Mouse (Mus musculus): Measurements from ENCODE around the gene Cyb561. TPM values are rescaled to one million over a fixed set of nuclear protein-coding genes. Genes with fewer than 3 reads are reported as not detected.

Gene Cyb561
- total RNA-seq (2021) = 100 to 1,000 TPM; 168 to 204 TPM
- long read RNA-seq, experiment 1, transcript Cyb561-201 (6 exons, 2,741 nt) = major isoform, 44 of 431 reads
- long read RNA-seq, experiment 1, partial matches to known transcripts = 22 of 431 reads
- long read RNA-seq, experiment 1, other reads (novel, unspliced or antisense) = 364 of 431 reads
- long read RNA-seq, experiment 2, transcript Cyb561-203 (2 exons, 505 nt) = minor isoform, 7 of 767 reads
- long read RNA-seq, experiment 2, transcript Cyb561-201 (6 exons, 2,741 nt) = major isoform, 127 of 767 reads
- long read RNA-seq, experiment 2, transcript Cyb561-206 (6 exons, 1,130 nt) = minor isoform, 9 of 767 reads
- long read RNA-seq, experiment 2, partial matches to known transcripts = 34 of 767 reads
- long read RNA-seq, experiment 2, other reads (novel, unspliced or antisense) = 590 of 767 reads

DNA sequence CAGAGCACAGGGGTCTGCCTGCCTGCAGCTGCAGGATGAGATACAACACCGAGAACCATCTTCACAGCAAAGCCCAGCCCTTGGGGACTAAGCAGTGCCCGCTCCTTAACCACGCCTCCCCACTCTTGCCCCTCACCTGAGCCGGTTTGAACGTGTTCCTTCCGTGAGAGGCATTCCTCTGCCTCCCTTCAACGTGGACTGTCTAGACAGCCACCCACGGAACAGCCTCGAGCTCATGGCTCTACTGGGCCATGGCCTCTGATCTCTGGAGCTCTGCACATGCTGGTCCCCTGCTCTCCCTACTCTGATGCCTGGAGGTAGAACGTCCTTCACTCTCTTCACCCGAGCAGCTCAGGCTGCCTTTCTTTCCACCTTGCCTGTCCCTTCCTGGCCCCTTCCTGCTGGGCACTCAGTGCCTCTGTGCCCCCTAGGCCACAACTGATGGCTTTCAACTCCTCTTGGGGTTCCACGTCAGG is at the start of gene Cyb561:
TSS of gene Cyb561 (minus strand) at position 426 of the 476 bp plus-strand sequence.
- DNase-seq (ENCODE audit: low spot score in 2 of 2) = no peak

DNA sequence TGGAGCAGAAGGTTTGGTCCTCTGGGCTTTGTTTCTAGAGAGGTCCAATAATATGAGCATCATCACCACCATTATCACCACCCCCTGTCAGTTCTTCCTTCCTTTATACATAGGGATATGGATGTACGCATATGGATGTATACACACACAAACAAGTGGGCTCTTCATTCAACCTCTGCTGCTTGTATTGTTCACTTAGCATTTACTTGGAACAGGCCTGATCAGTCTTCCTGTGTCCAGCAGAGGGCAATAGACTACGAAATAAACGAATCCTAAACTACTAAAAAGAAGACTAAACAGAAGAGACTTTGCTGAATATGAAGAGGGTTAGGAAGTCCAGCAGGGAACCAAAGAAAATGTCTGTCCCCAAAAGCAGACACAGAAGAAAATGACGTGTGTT is 48.6 kb upstream of the Cyb561 start:
- DNase-seq (ENCODE audit: low spot score in 2 of 2) = no peak

DNA sequence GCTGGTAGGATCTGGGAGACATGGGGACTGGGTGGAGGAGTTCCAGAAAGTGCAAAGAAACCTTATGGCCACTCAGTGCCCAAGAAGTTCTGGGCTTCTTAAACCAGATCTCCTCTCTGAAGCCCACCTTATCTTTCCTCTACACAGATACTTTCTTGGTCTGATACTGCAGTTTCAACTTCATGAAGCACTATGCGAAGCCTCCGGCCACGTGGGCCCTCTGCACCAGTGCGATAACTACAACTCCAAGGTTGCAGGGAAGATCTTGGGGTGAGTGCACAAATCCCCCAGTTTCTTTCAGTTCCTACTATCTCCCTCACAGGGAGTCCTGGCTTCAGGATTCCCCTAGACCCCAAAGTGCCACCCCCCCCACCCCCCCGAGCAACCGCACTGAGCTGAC is 46.9 kb upstream of the Cyb561 start:
- DNase-seq (ENCODE audit: low spot score in 2 of 2) = no peak

DNA sequence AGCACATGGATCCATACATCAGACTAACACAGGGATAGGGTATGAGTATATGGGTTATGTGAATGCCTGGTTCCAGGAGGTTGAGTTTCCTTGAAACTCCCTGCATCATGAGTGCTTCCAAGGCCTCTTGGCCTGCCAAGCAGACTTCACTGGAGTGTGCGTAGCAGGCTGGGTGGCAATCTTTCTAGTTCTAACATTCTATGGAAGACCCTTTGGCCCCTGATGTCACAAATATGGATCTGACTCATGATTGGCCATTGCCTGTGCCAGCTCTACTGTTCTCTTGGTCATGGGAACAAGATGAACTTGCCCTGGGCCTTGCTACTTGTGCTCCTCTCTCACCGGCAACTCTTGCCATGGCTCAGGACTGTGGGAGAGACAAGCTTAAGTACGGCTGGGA is 41.2 kb upstream of the Cyb561 start, which contains the start of gene Ace3:
TSS of gene Ace3 (plus strand) at position 301 of the 400 bp plus-strand sequence.
- no peak for DNase-seq (ENCODE audit: low spot score in 2 of 2)

DNA sequence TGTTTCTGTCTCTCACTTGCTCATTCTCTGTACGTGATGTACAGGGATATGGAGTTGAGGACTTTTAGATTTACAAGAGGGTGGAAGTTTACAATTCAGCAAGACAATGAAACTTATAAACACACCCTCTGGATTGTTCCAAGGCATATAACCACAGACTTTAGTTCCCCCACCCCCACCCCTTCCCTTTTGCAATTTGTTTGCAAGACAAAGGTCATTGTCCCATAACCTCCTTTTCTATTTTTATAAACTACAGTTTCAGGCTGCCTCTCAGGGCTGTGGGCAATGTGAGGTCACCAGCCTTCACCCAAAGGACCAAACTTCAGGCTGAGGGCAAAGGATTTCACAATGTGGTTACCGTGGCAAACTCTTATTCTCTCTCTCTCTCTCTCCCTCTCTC is 37.1 kb upstream of the Cyb561 start:
- DNase-seq (ENCODE audit: low spot score in 2 of 2) = no peak

DNA sequence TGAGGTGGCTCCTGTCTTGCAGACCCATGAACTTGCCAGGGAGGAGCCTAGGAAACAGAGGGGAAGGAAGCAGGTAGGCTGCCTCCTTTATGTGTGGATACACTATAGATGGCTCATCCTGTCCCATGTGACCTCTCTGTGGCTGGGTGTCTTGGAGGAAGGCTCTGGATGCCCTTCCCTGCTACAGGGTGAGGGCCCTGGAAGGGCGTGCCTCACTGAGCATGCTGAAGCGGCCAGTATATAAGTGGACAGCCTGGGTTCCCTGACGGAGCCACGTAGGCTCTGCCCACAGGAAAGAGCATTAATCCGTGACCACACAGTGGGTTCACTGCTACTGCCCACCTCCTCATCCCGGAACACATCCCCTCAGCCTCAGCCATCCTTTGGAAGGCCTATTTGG is 36.3 kb upstream of the Cyb561 start:
- no peak for DNase-seq (ENCODE audit: low spot score in 2 of 2)

DNA sequence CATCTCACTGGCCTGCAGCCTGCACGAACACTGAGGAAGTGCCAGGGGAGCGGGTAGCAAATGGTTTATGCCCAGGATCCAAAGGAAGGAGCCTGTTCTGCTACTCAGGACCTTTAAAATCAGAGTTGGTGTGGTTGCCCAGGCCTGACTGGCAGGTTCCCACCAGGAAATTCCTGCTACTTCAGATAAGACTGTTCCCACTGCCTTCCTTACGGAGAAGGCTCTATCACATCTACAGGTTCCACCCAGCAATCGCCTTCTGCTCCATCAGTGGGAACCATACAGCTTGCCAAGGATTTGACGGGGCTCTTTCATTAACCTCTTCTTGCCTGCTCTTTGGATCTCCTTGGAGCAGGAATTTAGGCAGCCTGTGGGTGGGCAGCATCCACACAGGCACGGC is 34.3 kb upstream of the Cyb561 start:
- no peak for DNase-seq (ENCODE audit: low spot score in 2 of 2)

DNA sequence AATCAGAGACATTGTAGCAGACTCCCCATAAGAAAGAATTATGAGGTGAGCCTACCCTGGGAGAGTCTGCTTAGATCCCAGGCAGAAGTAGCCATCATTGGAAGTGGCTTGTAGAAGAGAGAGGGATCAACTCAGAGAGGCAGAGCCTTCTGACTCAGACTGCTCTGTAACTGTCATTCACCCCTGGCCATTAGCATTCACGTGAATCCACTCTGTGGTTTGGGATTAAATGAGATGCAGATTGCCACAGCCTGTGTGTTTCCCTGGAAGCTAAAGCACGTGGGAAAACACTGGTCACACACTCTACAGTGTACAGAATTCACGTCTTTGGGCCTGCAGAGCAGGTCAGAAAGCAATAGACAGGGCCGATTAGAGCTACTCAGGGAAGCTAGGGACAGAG is 31.3 kb upstream of the Cyb561 start:
- DNase-seq (ENCODE audit: low spot score in 2 of 2) = no peak

DNA sequence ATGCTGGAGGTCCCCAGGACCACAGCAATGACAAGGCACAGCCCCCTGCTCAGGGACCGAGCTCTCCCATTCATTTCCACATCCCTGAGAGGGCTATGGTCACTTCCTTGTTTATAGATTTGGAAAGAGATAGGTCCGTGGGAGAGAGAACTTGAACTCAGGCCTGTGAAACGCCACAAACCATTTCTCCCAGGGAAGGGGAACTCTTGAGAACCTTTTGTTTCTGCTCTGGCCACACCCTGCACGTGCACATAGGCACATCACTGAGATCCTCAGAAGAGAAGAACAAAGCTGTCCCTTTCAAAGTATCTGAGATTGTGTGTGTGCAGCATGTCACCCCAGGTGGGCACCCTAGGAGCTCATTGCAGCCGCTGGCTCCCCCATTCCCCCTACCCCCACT is 25.5 kb upstream of the Cyb561 start:
- no peak for DNase-seq (ENCODE audit: low spot score in 2 of 2)

DNA sequence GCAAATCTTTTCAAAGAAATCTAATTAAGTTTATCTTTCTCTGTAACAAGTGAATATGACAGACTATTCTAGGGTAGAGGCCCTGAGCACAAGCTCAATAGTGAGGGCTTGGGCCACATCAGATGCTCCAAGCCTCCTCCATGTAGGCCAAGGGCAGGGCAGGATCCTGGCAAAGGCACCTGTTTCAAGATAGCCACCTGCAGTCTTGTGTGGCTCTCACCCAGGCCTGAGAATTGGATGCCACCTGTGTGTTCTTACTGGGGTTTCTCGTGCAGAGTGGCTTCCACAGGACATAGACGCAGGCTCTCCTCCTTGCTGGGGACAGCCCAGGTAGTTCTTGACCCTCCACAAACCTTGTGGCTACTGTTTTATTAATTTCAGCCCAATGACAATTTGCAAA is 25.1 kb upstream of the Cyb561 start:
- no peak for DNase-seq (ENCODE audit: low spot score in 2 of 2)

DNA sequence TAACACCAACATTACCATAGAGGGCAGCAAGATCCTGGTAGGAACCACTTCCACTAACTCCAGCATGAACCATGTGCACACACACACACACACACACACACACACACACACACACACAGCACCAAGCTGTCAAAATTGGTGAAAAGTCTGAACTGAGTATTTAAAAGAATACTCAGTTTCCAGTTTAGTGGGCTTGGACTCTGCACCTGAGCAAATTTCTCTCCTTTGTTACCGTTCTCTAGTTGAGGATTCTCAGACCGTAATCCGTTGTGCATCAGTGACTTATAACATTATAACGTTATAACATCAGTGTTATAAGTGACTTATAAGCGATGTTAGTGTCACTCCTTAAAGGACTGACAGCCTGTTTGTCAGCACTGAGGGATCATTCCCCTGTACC is 22.5 kb upstream of the Cyb561 start:
- DNase-seq (ENCODE audit: low spot score in 2 of 2) = no peak

DNA sequence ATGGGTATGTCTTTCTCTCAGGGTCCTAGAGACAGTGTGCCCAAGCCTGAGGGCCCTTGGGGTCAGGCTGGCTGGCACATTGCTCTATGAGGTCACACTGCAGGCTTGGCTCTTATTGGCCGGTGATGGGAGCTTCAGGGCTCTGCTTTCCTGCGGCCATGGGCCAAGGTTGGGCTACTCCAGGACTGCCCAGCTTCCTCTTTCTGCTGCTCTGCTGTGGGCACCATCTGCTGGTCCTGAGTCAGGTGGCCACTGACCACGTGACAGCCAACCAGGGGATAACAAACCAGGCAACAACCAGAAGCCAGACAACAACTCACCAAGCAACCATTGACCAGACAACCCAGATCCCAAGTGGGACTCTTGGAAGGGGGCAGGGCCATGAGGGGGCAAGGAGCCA is 21.9 kb upstream of the Cyb561 start:
- DNase-seq (ENCODE audit: low spot score in 2 of 2) = no peak

DNA sequence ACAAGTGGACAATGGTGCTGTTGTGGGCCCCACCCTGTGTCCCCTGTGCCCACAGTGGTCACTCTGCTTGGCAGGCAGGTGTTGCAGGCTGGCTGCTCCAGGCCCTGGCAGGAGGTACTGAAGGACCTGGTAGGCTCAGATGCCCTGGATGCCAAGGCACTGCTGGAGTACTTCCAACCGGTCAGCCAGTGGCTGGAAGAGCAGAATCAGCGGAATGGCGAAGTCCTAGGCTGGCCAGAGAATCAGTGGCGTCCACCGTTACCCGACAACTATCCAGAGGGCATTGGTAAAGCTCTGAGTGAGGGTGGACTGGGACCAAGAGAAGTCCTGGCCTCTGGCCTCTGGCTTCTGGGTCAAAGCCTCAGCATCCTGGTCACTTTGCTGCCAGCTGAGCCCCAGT is 21.5 kb upstream of the Cyb561 start:
- DNase-seq (ENCODE audit: low spot score in 2 of 2) = no peak

DNA sequence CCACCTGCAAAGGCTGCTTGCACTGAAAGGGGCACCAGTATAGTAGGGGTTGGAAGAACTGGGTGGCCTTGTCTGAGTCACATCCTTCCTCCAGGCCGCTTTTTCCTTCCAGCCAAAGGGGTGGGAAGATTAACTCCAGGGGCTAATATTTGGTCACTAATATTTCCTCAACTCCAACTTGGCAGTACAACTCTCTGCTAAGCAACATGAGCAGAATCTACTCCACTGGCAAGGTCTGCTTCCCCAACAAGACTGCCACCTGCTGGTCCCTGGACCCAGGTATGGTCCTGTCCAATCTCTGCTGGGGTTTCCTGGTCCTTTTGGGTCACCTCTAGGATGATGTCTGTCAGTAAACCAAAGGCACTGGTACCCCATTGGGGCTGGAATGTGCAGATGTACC is 16.4 kb upstream of the Cyb561 start:
- DNase-seq (ENCODE audit: low spot score in 2 of 2) = peak; percentile 42 to 66

DNA sequence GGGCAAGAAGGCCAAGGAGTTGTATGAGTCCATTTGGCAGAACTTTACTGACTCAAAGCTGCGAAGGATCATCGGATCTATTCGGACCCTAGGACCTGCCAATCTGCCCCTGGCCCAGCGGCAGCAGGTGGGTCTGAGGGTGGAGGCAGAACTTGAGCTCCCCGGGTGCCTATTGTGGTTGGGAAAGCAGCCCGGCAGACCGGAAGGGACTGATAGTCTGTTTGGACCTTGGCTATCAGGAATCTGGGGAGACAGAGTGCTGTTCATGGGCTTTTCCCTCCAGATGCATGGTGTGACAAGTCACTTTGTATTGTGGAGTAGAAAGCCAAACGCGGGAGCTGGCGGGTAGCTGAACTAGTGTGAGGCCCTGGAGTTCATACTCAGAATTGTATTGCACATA is 15.8 kb upstream of the Cyb561 start:
- DNase-seq (ENCODE audit: low spot score in 2 of 2) = no peak

DNA sequence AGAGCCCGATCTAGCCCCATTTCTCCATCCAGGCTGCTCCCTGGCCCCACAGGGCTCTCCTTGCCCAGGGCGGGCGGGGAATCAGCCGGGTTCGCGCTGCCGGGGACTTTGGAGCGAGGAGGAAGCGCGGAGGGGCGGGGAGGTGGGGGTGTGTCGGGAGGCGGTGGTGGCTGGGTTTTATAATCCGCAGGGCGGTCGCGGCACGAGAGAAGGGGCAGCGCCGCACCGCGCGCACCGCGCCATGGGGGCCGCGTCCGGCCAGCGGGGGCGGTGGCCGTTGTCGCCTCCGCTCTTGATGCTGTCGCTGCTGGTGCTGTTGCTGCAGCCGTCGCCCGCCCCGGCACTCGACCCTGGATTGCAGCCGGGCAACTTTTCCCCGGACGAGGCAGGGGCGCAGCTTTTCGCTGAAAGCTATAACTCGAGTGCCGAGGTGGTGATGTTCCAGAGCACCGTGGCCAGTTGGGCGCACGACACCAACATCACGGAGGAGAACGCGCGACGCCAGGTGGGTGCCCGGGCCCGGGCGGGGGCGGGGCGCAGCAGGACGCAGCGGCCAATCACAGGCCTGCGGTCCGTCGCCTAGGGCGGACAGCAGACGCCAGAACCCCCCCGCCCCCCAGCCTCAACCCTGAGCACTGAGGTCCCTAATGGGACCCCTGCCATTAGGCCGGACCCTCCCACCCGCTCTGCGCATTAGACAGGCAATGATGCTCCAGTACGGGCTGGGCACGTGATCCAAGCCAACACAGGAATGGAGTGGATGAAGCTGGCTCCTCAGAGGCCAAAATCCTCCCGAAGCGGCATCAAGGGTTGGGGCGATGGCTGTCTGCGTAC is 14.8 kb upstream of the Cyb561 start, which contains the start of gene Ace:
TSS of gene Ace (plus strand) at position 205 of the 834 bp plus-strand sequence.
- peak; percentile 16 to 49 for DNase-seq (ENCODE audit: low spot score in 2 of 2)

DNA sequence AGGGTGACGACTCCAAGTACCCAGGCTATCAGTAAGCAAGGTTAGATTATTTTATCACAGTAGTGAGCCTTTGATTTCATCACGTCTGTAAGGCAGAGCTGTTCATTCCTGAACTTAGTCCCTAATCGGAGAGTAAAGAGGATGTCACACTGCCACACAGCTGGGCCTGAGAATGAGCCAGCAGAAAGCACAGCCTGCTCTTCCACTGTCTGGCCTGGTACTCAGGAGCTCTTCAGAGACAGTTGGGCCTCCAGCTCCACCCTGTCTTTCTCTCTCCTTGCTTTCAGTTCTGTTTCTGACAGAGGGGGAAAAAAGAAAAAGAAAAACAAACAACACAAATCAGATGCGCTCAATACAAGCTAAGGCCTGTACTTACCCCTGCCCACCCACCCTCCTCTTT is 13.2 kb upstream of the Cyb561 start:
- no peak for DNase-seq (ENCODE audit: low spot score in 2 of 2)

DNA sequence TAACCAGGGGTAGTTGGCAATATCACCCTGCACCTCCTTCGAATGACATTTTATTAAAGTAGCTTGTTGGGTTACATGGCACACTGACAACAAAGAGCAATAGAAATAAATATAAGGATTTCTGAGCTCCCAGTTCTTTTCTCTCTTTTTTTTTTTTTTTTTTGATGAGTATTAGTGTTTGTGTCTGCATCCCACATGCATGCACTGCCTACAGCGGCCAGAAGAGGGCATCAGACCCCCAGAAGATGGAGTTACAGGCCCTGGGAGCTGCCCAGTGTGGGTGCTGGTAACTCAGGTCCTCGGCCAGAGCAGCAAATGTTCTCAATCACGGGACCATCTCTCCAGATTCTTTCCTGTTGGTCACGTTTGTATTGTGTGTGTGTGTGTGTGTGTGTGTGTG is 11.6 kb upstream of the Cyb561 start:
- no peak for DNase-seq (ENCODE audit: low spot score in 2 of 2)

DNA sequence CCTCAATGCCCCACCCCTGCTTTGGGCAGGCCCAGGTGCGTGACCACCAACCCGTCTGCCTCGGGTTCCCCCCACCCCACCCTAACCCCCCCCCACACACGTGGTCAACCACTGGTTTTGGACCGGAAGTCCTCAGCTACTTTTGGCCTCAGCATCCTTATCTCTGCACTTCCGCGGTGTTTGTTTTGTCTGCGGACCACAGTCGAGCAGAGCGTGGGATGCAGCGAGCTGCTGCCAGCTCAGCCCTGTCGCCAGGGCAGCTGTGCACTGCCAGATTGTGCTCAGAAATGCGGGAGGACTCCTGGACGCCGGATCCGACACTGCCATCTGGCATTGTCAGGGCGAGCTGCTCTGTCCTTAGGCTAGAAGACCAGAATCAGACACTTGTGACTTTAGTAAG is 6.2 kb upstream of the Cyb561 start:
- DNase-seq (ENCODE audit: low spot score in 2 of 2) = no peak

DNA sequence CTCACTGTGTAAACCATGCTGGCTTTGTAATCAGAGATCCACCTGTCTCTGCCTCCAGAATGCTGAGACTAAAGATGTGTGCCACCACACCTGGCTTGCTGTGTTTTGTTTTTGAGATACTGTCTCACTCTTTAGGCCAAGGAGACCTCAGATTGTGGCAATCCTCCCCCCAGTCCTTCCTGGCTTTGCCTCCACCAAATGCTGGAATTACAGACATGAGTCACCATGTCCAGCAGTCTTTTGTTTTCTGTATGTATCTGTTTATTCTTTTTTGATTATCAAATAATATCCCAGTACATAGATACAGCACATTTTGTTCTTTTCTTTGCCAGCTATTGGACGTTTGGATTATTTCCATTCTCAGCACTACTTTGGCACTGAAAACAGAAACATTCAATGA is 5.4 kb upstream of the Cyb561 start:
- no peak for DNase-seq (ENCODE audit: low spot score in 2 of 2)

DNA sequence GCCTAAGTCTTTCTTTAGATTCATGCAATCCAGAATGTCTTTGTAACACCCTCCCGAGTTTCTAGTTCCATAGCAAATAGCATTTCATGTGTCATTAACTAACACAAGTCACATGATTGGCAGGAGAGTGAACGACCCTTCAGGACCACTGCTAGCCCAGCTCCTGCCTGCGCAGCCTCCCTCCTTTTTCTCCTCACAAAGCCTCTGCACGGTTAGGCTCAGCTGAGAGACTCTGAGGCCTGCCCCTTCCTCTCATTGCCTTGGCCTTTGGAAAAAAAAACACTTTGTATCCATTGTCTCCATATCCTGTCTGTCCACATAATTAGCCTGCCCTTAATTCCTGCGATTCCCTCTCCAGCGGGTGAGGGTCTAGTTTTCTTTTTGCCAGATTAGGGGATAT is 4.4 kb upstream of the Cyb561 start:
- DNase-seq (ENCODE audit: low spot score in 2 of 2) = no peak

DNA sequence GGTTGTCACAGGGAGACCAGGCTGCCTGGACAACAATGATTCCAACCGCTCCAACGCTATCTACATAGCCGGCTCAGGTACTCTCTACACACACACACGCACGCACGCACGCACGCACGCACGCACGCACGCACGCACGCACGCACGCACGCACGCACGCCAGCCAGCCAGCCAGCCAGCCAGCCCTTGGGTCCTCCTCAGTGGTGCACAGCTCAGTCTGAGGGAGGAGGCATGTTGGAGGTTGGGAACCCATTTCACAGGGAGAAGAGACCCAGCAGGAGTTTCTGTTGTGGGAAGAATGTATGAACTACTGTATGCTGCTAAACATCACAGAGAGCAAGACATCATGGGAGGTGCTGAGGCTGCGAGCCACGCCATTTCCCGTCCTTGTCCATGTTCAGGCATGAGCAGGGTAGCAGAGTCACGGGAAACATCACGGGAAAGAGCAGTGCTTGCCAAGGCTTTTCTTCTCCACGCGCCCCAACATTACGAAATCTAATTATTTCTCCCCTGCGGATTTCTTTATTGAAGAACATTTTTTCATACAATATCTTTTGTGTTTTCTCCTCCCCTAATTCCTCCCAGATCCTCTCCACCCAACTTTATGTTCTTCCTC is 2.8 kb upstream of the Cyb561 start:
- no peak for DNase-seq (ENCODE audit: low spot score in 2 of 2)

Data from adrenal gland, adult 18-20 months (tissue).